Mouse (Mus musculus) megakaryocyte, adult 5-6 weeks (primary cell): ENCODE measurements around the gene Klri1. TPM values are rescaled to one million over a fixed set of nuclear protein-coding genes. Genes with fewer than 3 reads are reported as not detected.
"Not testable (repeated sequence)": the region's sequence is repeated elsewhere in the genome, so short reads cannot be mapped to it uniquely, and the experiment has no call there.

Experiments
- ATAC-seq: 2 replicates; pipeline ENCODE4 v1.8.0; 2016; ENCODE audit warnings: mild to moderate bottlenecking, inconsistent platforms; ENCODE audit not compliant: poor library complexity, severe bottlenecking
- total RNA-seq, 2 experiments: library from RNA; stranded (forward) in 1 of 2; stranded (reverse) in 1 of 2; fragments of 153-499, 151-499 nt in 1 of 2; fragments of 221-1000, 200-1000 nt in 1 of 2; gene quantifications; 2 replicates each; pipeline versions ENCODE4 v1.2.3 to v1.2.4; 2015 to 2017

Gene Klri1
- 0.33 TPM in 1 of 2 replicates, not detected in the other for total RNA-seq (2015)
- total RNA-seq (2017): not detected in 2 replicates

DNA sequence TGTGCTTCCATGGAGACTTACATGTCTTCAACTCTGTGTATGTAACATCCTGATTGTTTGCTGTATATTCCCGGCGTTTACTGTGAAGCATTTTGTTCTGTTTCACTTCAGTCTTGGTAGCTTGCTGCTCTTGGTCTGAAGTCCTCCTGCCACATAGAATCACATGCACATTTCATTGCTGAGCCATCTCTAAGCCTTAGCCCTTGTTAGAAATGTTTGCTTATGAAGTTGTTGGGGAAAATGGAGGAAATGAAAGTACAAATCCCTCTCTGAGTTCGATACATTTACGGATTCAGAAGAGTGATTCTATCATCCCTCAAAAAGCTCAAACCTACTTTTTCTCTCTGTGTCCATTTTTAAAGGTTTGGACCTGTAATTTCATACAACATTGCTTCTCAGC, at the start of gene Klri1:
Klri1 (minus strand) TSS at position 101 of the 400 bp plus-strand sequence.
- no peak for ATAC-seq

DNA sequence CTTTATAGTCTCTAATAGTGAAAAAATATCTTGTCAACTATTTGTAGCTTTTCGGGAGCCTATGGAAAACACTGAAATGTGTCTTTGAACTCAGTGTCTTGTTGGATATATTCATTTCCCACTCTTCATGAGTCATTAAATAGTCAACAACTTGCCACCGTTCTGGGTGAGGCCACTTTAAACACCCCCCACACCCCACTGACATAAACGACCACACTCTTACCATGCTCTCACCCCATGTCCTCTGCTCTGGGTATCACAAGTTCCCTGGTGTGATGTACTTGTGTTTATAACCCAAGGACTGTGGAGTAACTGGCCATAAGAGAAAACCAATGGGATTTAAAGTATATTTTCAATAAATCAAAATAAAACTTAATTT, 30.7 kb upstream of the Klri1 start:
- ATAC-seq: peak; percentile 60

DNA sequence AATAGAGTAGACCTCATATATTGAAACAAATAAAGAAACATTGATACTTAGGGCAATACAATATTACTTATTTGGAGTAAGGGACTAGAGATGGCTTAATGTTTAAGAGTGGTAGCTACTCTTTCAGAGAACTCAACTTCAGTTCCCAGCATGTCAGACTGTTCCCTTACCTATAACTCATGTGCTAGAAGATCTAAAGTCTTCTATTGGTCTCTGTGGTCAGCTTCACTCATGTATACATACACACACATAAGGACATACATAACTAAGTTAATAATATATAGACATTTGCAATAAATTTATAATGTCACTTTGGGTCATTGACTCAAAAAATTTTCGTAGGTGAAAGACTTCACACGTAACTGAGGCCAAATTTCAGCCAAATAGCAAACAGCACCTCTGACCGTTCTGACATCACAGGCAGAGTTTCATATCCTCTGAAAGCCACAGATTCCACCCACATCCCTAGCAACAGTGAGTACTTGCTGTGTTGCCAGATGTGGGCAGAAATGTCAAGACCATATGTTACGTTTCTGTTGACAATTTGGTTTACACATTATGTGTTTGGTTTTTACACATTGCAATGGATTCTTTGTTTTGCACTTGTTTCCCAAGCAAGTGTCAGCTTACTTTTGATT, 30.2 kb upstream of the Klri1 start:
- ATAC-seq: peak; percentile 96

DNA sequence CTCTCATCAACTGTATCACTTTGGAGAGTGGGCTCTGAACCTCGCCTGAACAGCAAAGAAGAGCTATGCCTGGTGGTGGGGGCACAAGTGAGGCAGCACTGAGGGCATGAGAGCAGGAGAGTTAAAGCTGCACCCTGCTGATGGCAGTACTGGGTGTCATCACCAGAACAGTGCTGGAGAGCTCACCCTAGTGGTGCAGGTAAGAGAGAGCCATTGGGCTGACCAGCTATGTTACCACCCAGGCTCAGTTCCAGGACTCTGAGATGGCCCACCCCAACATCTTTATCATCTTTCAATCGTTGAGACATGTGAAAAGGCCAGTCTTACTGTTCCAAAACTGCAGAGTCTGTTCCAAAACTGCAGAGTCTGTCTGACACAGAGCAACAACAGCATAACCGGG, 29.2 kb upstream of the Klri1 start:
- peak; percentile 37 for ATAC-seq

DNA sequence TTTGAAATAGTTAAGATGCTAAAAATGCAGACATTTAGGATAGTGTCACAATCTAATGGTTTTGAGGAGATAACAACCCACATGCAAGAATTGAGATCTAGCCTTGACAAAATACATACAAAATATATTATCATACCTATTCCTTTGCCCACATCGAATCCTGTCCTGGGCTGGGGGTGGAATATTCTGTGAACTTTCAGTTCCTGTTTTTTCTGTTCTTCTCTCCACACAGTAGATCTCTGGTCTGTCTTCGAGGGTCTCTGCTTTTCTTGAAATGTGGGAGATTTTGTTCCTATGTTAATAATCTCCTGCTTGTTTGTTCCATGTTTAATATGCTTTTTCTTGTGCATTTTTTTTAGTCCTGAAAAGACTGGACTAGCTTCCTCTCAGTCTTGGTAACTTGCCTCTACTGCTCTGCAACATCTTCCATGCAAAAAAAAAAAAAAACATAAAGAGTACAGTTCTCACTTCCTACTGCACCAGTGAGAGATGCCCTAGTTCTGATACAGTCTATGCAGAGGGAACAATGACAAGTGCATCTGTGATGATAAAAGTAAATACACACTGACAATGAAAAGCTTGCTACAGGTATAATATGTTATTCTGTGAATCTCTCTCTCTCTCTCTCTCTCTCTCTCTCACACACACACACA, 23.3 kb upstream of the Klri1 start, which contains the start of gene Klri2:
Klri2 (minus strand) TSS at position 416 of the 653 bp plus-strand sequence.
- ATAC-seq: peak; percentile 91

DNA sequence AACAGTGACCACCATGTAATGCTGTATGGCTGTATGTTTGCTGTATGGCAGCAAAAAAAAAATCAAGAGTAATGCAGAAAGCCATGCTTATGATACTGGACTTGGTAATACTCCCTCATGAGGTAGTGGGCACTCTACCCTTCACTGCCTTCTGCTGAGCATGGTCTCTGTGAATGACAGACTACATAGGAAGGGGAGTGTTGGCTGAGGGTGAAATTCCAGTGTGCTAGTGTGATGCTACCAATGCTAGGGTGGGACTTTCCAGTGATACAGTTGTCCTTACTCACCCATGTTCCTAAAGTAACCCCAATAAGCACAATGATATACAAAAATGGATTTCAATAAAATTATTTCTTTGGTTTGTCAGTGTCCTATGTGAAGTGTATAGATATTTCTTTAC, 19.5 kb upstream of the Klri1 start:
- no peak for ATAC-seq

DNA sequence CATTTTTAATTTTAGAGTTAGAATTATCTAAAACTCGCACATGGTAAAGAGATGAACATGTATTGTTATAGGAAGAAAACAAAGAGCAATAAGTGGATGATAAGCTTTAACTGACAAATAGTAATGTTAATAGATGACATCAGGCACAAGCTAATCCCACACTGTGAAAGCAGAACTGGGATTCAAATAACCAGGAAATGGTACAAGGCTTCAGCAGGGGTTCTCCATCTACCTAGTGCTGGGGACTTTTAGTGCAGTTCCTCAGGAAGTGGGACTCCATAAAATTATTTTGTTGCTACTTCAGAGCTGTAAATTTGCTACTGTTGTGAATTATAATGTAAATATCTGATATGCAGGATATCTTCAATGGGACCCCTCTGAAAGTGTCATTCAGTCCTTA, 10.3 kb upstream of the Klri1 start:
- ATAC-seq: peak; percentile 84

DNA sequence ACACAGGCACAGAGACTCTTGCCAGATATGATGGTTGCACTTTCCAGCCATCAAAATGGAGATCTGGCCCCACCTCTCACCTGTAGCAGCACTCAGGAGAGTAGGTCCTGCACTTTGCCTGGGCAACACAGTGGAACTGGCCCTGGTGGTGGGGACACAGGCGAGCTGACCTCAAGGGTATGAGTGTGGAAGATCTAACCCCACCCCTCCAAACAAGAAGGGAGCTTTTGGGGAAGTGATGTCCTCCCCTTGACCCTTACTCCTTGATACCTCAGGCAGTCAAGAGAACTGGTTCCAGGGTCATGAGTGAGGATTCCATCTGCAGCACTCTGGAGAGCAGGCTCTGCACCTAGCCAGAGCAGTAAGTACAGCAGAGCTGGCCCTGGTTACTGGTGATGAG, 4.5 kb upstream of the Klri1 start:
- ATAC-seq: peak; percentile 52

DNA sequence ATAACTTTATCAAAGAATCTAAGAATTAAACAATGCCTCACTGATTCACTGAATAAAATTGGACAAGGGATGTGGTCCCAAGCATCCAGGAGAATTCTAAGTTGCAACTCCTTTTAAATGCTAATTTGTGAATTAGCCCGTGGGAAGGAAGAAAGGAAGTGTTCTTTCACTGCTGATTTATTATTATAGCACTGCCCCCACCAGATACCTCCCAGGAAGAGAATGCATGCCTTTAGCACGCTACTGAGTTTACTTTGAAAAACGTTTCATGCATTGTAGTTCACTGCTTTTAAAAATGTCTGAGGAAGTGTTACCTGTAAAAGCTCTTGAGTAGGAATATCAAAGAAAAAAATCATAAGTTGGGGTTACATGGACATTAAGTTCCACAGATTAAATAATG, 3.6 kb upstream of the Klri1 start:
- ATAC-seq: no peak

DNA sequence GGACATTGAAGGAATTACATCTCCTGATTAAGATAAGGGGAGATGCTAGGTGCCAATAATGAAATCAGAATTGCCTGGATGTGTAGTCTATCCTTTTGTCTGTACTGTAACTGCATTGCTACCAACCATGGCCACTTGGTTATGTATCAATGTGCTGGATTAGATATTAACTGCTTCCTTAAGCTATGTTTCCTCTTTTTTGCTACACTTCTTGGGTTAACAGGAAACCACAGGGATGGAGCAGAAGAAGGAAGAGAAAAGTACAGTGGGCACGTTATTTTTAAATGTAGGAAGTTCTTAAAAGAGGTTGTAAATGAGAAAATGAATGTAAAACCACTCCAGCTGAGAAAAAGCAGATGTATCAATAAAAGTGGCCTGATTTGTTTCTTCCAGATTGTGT, 3.4 kb downstream of the Klri1 start:
- peak; percentile 94 for ATAC-seq

DNA sequence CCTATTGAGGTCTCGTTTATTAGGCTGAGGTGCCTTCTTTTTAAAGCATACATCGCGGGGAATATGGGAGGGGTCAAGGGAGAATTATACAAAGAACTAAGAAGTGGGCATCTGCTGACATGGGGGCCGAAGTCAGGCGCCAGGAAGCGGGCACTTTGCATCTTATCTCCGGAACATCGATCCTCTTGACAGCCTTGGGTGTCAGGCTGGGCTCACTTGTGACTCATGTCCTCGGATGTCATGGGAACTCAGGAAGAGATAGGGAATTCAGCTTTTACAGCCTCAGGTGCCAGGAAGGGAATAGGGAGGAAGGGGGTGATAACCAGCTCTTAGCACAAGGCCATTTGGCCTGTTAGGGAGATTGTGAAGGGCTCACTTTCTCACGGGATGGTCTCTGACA, 25.5 kb downstream of the Klri1 start:
- not testable (repeated sequence) for ATAC-seq

DNA sequence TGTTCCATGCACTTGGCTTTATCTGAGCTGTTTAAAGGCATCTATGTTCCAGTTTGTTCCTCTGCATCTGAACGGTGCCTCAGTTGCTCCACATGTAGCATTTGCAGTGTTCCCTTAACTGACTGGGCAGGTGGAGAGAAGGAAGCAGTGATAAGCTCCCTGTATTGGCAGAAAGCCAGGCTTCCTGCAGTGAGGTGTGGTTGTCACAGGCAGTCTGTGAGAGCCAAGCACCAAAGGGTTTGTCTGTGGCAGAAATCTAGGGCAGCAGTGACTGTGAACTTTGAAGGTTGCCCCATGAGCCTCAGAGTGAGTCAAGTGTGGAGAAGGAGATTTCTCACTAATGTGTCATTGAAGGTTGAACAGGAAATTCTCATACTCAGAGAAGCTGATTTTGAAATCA, 36.6 kb downstream of the Klri1 start:
- ATAC-seq: peak; percentile 71

DNA sequence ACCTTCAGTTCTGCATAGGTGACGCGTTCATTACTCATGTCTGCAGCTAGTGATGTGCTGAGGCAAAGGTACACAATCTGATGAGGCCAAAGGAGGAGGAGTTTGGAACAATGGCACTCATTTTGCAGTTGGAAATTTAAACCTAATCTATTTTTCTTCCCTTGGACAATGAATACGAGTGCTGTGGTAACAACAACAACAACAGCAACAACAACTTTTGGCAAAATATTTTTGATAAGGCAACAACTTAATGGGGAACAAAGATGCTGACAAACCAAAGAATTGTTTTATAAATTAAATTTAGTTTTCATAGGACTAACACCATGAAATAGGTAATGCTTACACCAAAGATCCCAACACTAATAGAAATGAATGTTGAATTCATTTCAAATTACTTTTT, 38.1 kb downstream of the Klri1 start, which contains the start of gene Klrc1:
Klrc1 (minus strand) TSS at position 101 of the 400 bp plus-strand sequence.
- 0 out of 2 replicates have a peak, but pooled peaks have one; percentile 21 for ATAC-seq

DNA sequence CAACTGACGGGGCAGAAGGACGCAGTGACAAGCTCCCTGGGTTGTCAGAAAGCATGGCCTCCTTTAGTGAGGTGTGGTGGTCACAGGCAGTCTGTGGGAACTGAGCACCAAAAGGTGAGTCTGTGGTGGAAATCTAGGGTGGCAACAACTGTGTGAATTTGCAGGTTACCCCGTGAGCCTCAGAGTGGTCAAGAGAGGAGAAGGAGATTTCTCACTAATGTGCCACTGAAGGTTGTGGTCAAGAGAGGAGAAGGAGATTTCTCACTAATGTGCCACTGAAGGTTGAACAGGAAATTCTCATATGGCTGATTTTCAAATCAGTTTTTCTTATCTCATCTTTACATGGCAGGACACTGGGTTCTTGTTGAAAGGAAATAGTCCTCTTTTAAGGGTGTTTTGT, 55.6 kb downstream of the Klri1 start:
- peak; percentile 65 for ATAC-seq

DNA sequence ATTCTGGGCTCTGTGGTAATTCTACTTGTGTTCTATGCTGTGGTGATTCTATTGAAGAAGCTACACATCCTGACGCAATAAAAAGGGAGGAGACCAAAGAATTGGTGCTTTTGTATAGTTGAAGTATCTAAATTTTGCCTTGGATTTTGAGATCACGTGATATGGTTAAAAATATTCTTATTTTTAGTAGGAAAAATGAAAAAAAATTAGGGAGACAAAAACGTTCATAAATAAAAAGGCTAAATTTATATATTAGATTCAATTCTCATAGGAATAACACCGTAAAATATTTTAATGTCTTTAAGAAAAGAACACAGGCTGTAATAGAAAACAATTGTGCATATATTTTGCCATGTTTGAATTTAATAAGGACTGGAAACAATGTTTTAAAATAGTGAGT, 56.3 kb downstream of the Klri1 start, which contains the start of gene Klrc2:
Klrc2 (minus strand) TSS at position 101 of the 400 bp plus-strand sequence.
- not testable (repeated sequence) for ATAC-seq

Other genes starting within 250 kb of the Klri1 start
- 10.0 and 12.9 TPM in 2 replicates for gene Olr1, start 210.0 kb downstream of the Klri1 start, total RNA-seq (2015)
- gene Olr1, start 210.0 kb downstream of the Klri1 start, total RNA-seq (2017): 9.6 and 13.9 TPM in 2 replicates
- gene Tmem52b, start 204.6 kb downstream of the Klri1 start, total RNA-seq (2015): not detected in 2 replicates
- gene Tmem52b, start 204.6 kb downstream of the Klri1 start, total RNA-seq (2017): not detected in 2 replicates
- gene Gabarapl1, start 184.0 kb downstream of the Klri1 start, total RNA-seq (2015): 5.6 and 7.4 TPM in 2 replicates
- gene Gabarapl1, start 184.0 kb downstream of the Klri1 start, total RNA-seq (2017): 17.6 and 20.7 TPM in 2 replicates
- 3.9 and 7.2 TPM in 2 replicates for gene Klre1, start 139.2 kb downstream of the Klri1 start, total RNA-seq (2015)
- gene Klre1, start 139.2 kb downstream of the Klri1 start, total RNA-seq (2017): 4.1 and 8.3 TPM in 2 replicates
- 20.4 and 41.6 TPM in 2 replicates for gene Klrd1, start 125.3 kb downstream of the Klri1 start, total RNA-seq (2015)
- gene Klrd1, start 125.3 kb downstream of the Klri1 start, total RNA-seq (2017): 14.1 and 18.1 TPM in 2 replicates
- 22.0 and 28.7 TPM in 2 replicates for gene Klrk1, start 93.3 kb downstream of the Klri1 start, total RNA-seq (2015)
- gene Klrk1, start 93.3 kb downstream of the Klri1 start, total RNA-seq (2017): 19.9 and 34.0 TPM in 2 replicates
- gene Klrc3, start 73.8 kb downstream of the Klri1 start, total RNA-seq (2015): 0.29 and 1.4 TPM in 2 replicates
- not detected in 2 replicates for gene Klrc3, start 73.8 kb downstream of the Klri1 start, total RNA-seq (2017)
- gene Klrc2, start 56.4 kb downstream of the Klri1 start, total RNA-seq (2015): 2.4 and 4.2 TPM in 2 replicates
- 2.7 and 5.2 TPM in 2 replicates for gene Klrc2, start 56.4 kb downstream of the Klri1 start, total RNA-seq (2017)
- 4.3 and 7.1 TPM in 2 replicates for gene Klrc1, start 38.2 kb downstream of the Klri1 start, total RNA-seq (2015)
- gene Klrc1, start 38.2 kb downstream of the Klri1 start, total RNA-seq (2017): 6.6 and 17.9 TPM in 2 replicates
- 1.7 and 4.2 TPM in 2 replicates for gene Klri2, start 23.4 kb upstream of the Klri1 start, total RNA-seq (2015)
- 1.8 and 3.4 TPM in 2 replicates for gene Klri2, start 23.4 kb upstream of the Klri1 start, total RNA-seq (2017)
- gene Gm156, start 67.1 kb upstream of the Klri1 start, total RNA-seq (2015): not detected in 2 replicates
- not detected in 2 replicates for gene Gm156, start 67.1 kb upstream of the Klri1 start, total RNA-seq (2017)
- gene Gm17631, start 145.5 kb upstream of the Klri1 start, total RNA-seq (2015): not detected in 2 replicates
- not detected in 2 replicates for gene Gm17631, start 145.5 kb upstream of the Klri1 start, total RNA-seq (2017)
- gene Klra17, start 159.5 kb upstream of the Klri1 start, total RNA-seq (2015): 9.8 and 11.6 TPM in 2 replicates
- 4.2 and 6.1 TPM in 2 replicates for gene Klra17, start 159.5 kb upstream of the Klri1 start, total RNA-seq (2017)
- gene Klra5, start 200.5 kb upstream of the Klri1 start, total RNA-seq (2015): 1.0 TPM in 1 of 2 replicates, not detected in the other
- not detected in 2 replicates for gene Klra5, start 200.5 kb upstream of the Klri1 start, total RNA-seq (2017)